Mouse (Mus musculus) kidney, adult 2 months (tissue): ENCODE measurements around the gene Nars2. TPM values are rescaled to one million over a fixed set of nuclear protein-coding genes. Genes with fewer than 3 reads are reported as not detected.

Source experiments
- DNase-seq: peaks from one replicate; pipeline ENCODE4 v3.0.0; 2021
- H3K27ac ChIP-seq: fragments of 200-500 bp; 2 replicates; pipeline ENCODE4 v1.5.1; 2012; ENCODE audit warnings: low read depth, low read length, control low read depth, inconsistent platforms; ENCODE audit not compliant: insufficient read depth
- H3K27me3 ChIP-seq: fragments of 200-500 bp; replicated peaks from 2 replicates; pipeline ENCODE4 v1.6.1; 2012; ENCODE audit warnings: mild to moderate bottlenecking, moderate library complexity, low read length, inconsistent platforms; ENCODE audit not compliant: control insufficient read depth, insufficient read depth
- H3K36me3 ChIP-seq: fragments of 200-500 bp; 2 replicates; pipeline ENCODE4 v1.6.1; 2012; ENCODE audit warnings: mild to moderate bottlenecking, moderate library complexity, low read length, inconsistent platforms; ENCODE audit not compliant: control insufficient read depth, insufficient read depth
- H3K4me1 ChIP-seq: fragments of 200-500 bp; 2 replicates; pipeline ENCODE4 v1.6.1; 2011; ENCODE audit warnings: low read length; ENCODE audit not compliant: control insufficient read depth, insufficient read depth
- H3K4me3 ChIP-seq: fragments of 200-500 bp; 2 replicates; pipeline ENCODE4 v1.5.1; 2011; ENCODE audit warnings: mild to moderate bottlenecking, low read depth, low read length, control low read depth; ENCODE audit not compliant: insufficient read depth
- CTCF ChIP-seq: fragments of 200-500 bp; conservative IDR thresholded peaks from 2 replicates; pipeline ENCODE4 v1.5.1; 2011; ENCODE audit warnings: low read depth, mild to moderate bottlenecking, control low read depth, low read length, moderate library complexity, mixed read lengths; ENCODE audit not compliant: insufficient read depth, insufficient read length
- POLR2A ChIP-seq: fragments of 200-500 bp; IDR thresholded peaks from one replicate; pipeline ENCODE4 v1.6.1; 2011; ENCODE audit warnings: low read depth, low read length, control low read depth
- WGBS: fragments of 180-500 bp; shearing (Covaris S2); methylation state at CpG from one replicate; pipeline ENCODE4 v1.1.7; 2018; 5-methylcytosine and 5-hydroxymethylcytosine counted together
- polyA plus RNA-seq: library from polyadenylated mRNA; depleted of rRNA; stranded (reverse); fragments of >200 nt; gene quantifications from 2 replicates; pipeline ENCODE4 v1.2.3, GENCODE M21; 2012

Nars2 gene
- polyA plus RNA-seq, 1 experiment: 5.2 TPM

- no peaks in the 10 kb centered on the region for H3K36me3 ChIP-seq
- no peak overlapping the region for H3K4me3 ChIP-seq
- H3K27ac ChIP-seq: no peak overlapping the region
- DNase-seq: no peak
- TF ChIP-seq POLR2A (no peak), CTCF (no peak)
- H3K4me1 ChIP-seq: no peaks in the 10 kb centered on the region
- no peaks in the 10 kb centered on the region for H3K27me3 ChIP-seq
- 93% methylated on average over 10 of the region's 10 CpGs for WGBS
Observed at GRCm38 (mm10) chr7:97029151-97029550, 77.8 kb downstream of the Nars2 start.

DNA sequence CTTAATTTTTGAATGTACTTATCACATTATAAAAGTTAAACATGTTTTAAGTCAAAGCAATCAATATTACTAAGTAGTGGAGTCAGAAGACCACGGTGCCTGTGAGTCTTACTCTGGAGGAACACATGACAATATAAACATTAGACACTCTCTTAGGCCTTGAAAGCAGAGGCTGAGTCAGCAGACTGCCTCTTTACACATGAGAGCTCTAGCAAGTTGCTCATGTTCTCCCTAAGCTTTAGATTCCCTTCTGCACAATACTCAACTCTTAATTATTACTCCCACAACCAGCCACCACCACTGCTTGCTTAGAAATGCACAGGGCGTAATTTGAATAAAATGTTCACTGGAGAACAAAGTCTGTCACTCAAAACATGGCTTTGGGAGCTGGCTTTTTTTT, 81.1 kb downstream of the Nars2 start:
- H3K4me3 ChIP-seq: no peak overlapping the region
- 60% methylated on average over 2 of the region's 2 CpGs for WGBS
- DNase-seq: no peak
- TF ChIP-seq CTCF: no peak
- no peak for TF ChIP-seq POLR2A
- no peaks in the 10 kb centered on the region for H3K27me3 ChIP-seq
- H3K27ac ChIP-seq: no peak overlapping the region
- H3K36me3 ChIP-seq: no peaks in the 10 kb centered on the region
- H3K4me1 ChIP-seq: no peaks in the 10 kb centered on the region

DNA sequence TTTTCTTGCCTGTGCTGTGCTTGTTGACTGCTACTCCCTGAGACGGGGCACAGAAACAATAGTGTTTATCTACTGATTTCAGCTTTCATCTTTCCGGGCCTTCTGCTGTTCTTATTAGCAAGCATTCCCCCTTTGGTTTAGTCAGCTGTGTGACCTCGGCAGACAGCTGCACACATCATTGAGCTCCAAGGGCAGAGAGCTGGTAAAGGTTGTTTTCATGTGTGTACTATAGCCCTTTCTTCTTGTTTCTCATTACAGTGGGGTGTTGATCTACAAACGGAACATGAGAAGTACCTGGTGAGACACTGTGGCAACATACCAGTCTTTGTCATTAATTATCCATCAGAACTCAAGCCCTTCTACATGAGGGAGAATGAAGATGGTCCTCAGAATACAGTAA, 88.3 kb downstream of the Nars2 start:
- no peaks in the 10 kb centered on the region for H3K4me1 ChIP-seq
- H3K27ac ChIP-seq: no peak overlapping the region
- H3K27me3 ChIP-seq: no peaks in the 10 kb centered on the region
- WGBS: 39% methylated on average over 4 of the region's 4 CpGs
- no peak overlapping the region for H3K4me3 ChIP-seq
- DNase-seq: no peak
- H3K36me3 ChIP-seq: 0 out of 2 replicates have a peak, but pooled peaks cover 2% of the 10 kb centered on the region
- TF ChIP-seq POLR2A (no peak), CTCF (no peak)

DNA sequence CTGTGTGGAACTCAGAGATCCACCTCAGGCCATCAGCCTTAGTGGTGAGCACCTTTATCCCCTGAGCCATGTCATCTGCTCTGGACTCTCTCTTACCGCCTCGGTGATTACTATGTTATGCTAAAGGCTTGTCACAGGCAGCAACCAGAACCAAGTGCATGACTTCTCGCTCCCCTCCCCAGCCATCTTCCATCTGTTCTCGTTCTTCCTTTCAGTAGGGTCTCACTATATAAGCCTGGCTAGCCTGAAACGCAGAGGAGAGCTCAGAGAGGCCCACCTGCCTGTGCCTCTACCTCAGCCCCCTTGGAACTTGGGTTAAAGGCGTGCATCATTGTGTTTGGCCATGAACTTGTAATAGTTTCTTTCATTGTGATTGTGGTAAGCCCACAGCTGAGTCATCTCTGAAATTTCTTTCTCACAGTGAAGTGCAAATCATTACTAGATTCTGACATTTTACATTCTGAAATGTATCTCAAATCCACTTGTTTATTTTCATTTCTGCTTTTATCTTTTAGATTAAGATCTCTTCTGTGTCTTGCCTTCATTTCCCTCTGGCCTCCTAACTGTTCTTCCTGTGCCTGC, 90.7 kb downstream of the Nars2 start:
- TF ChIP-seq POLR2A (no peak), CTCF (no peak)
- H3K27ac ChIP-seq: no peak overlapping the region
- no peaks in the 10 kb centered on the region for H3K27me3 ChIP-seq
- H3K36me3 ChIP-seq: 0 out of 2 replicates have a peak, but pooled peaks cover 2% of the 10 kb centered on the region
- WGBS: 71% methylated on average over 6 of the region's 6 CpGs
- H3K4me1 ChIP-seq: no peaks in the 10 kb centered on the region
- no peak overlapping the region for H3K4me3 ChIP-seq
- DNase-seq: no peak

DNA sequence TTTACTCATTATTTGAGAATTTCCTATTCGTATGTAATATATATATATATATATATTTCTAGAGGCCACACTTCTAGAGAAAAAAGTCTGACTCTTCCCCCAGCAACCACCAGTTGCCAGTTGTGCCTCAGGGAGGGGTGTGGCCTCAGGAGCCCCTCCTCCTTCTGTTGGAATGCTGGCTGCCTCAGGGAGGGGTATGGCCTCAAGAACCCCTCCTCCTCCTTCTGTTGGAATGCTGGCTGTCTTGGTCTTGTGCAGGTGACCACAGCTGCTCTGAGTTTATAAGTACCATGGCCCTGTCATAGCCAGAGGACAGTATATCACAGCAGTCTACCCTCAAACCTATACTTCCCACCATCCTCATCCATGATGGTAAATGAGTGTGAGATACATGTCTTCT, 91.7 kb downstream of the Nars2 start:
- no peak for TF ChIP-seq POLR2A
- no peak for TF ChIP-seq CTCF
- Histone ChIP-seq H3K4me1 (no peaks in the 10 kb centered on the region), H3K27me3 (no peaks in the 10 kb centered on the region), H3K36me3 (0 out of 2 replicates have a peak, but pooled peaks cover 2% of the 10 kb centered on the region), H3K4me3 (no peak overlapping the region), H3K27ac (no peak overlapping the region)
- WGBS: 97% methylated on average over 1 of the region's 1 CpGs
- DNase-seq: no peak

DNA sequence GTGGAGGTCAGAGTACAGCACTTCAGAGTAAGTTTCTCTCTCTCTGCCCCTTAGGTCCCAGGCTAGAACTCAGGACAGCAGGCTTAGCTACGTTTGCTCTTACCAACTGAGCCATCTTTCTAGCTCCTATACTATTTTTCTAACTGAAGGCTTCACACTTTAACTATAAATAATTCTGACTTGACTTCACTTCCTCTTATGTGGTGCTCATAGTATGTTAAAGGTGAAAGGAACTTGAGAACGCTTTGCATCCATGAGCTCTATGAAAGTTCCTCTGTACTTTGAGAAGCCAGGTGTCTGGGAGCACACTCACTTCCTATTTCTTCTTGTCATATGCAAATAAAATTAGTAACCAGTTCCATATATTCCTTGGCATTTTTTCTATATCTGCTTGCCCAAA, 109.7 kb downstream of the Nars2 start:
- no peak for TF ChIP-seq POLR2A
- 84% methylated on average over 2 of the region's 2 CpGs for WGBS
- H3K27me3 ChIP-seq: no peaks in the 10 kb centered on the region
- no peak overlapping the region for H3K27ac ChIP-seq
- no peaks in the 10 kb centered on the region; the same call in none of the 2 replicates for H3K36me3 ChIP-seq
- no peak overlapping the region for H3K4me3 ChIP-seq
- no peak for DNase-seq
- no peaks in the 10 kb centered on the region for H3K4me1 ChIP-seq

DNA sequence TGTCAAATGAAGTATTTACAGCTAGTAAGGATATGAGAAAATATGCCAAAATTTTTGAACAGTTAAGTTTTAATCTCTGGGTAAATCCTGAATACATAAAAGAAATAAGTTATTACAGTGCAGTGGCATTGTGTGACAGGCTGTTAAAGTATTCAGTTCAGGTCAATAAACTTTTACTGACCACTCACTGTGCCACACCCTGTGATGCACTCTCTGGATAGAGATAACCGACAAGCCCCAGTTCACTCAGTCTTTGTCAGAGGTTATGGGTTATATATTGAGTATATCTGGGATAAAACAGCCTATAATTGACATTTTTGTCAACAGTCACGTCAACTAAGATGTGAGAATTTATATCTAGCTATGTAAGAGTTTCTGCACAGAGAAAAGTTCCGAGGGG, 120.2 kb downstream of the Nars2 start:
- 69% methylated on average over 3 of the region's 3 CpGs for WGBS

GRCm38 (mm10) chr7:97072061-97072460, 120.8 kb downstream of the Nars2 start:
- TF ChIP-seq POLR2A: no peak
- TF ChIP-seq CTCF: no peak
- H3K27ac ChIP-seq: no peak overlapping the region
- no peaks in the 10 kb centered on the region for H3K36me3 ChIP-seq
- H3K27me3 ChIP-seq: no peaks in the 10 kb centered on the region
- peaks cover 8% of the 10 kb centered on the region; the same call in 1 of the 2 replicates for H3K4me1 ChIP-seq
- 71% methylated on average over 5 of the region's 5 CpGs for WGBS
- no peak overlapping the region for H3K4me3 ChIP-seq
- no peak for DNase-seq

More for the DNA sequence above, 120.2 kb downstream of the Nars2 start:
- Histone ChIP-seq H3K4me1 (peaks cover 5% of the 10 kb centered on the region; the same call in 1 of the 2 replicates), H3K4me3 (no peak overlapping the region), H3K27me3 (no peaks in the 10 kb centered on the region), H3K27ac (no peak overlapping the region), H3K36me3 (no peaks in the 10 kb centered on the region)
- TF ChIP-seq CTCF (no peak), POLR2A (no peak)
- DNase-seq: no peak
